Mouse (Mus musculus) small intestine, adult 2 months (tissue): ENCODE data around the gene Dnajc16. TPM values are rescaled to one million over a fixed set of nuclear protein-coding genes. Genes with fewer than 3 reads are reported as not detected.
A peak's percentile ranks its signal among the peaks of the same experiment; 100 is the strongest.

Experiments used
- H3K27ac ChIP-seq: fragments of 200-500 bp; 2 replicates; pipeline ENCODE4 v1.5.1; 2012; ENCODE audit warnings: low read depth, low read length, control low read depth, inconsistent platforms; ENCODE audit not compliant: insufficient read depth
- H3K27me3 ChIP-seq: fragments of 200-500 bp; 2 replicates; pipeline ENCODE4 v1.6.1; 2012; ENCODE audit warnings: mild to moderate bottlenecking, moderate library complexity, low read length, inconsistent platforms; ENCODE audit not compliant: control insufficient read depth, insufficient read depth
- H3K36me3 ChIP-seq: fragments of 200-500 bp; 2 replicates; pipeline ENCODE4 v1.6.1; 2012; ENCODE audit warnings: mild to moderate bottlenecking, low read length, control low read depth, inconsistent platforms; ENCODE audit not compliant: control insufficient read depth, insufficient read depth
- H3K4me1 ChIP-seq: fragments of 200-500 bp; 2 replicates; pipeline ENCODE4 v1.6.1; 2012; ENCODE audit warnings: low read length, inconsistent platforms, mixed read lengths; ENCODE audit not compliant: control insufficient read depth, insufficient read depth, insufficient read length
- H3K4me3 ChIP-seq: fragments of 200-500 bp; 2 replicates; pipeline ENCODE4 v1.5.1; 2012; ENCODE audit warnings: low read depth, mild to moderate bottlenecking, control low read depth, inconsistent platforms, low read length, moderate library complexity
- CTCF ChIP-seq: fragments of 200-500 bp; IDR thresholded peaks from 2 replicates; pipeline ENCODE4 v1.5.1; 2012; ENCODE audit warnings: low read depth, mild to moderate bottlenecking, control low read depth, inconsistent platforms, low read length, moderate library complexity, mixed read lengths; ENCODE audit not compliant: insufficient replicate concordance, insufficient read length; ENCODE audit errors: extremely low read depth
- POLR2A ChIP-seq: fragments of 200-500 bp; IDR thresholded peaks from 2 replicates; pipeline ENCODE4 v1.6.1; 2012; ENCODE audit warnings: low read depth, mild to moderate bottlenecking, control low read depth, inconsistent platforms, low read length, moderate library complexity
- WGBS: fragments of 180-500 bp; shearing (Covaris S2); methylation state at CpG from one replicate; pipeline ENCODE4 v1.1.7; 2018; 5-methylcytosine and 5-hydroxymethylcytosine counted together
- polyA plus RNA-seq: library from polyadenylated mRNA; depleted of rRNA; stranded (reverse); fragments of >200 nt; gene quantifications from 2 replicates; pipeline ENCODE4 v1.2.3, GENCODE M21; 2012

The Dnajc16 gene
- polyA plus RNA-seq, 1 experiment: 5.3 TPM

DNA sequence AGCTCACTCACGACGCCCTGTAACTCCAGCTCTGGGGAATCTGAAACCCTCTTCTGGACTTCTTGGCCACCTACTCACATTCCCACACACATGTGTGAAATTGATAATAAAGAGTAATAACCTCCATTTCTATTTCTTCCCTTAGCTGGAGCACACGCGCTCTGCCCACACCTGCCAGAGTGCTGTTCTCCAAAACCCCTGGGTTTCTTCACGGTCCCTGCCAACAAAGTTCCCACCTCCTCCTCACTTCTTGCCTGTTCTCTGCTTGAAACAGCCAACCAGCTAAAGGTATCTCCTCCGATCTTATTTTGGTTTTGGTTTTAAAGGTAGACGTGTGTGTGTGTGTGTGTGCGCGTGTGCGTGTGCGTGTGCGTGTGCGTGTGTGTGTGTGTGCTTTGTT lies 60.3 kb downstream of the Dnajc16 start:
- Histone ChIP-seq H3K27ac (peak overlapping the region; percentile 96), H3K4me1 (peaks cover 47% of the 10 kb centered on the region), H3K4me3 (no peak overlapping the region), H3K27me3 (no peaks in the 10 kb centered on the region), H3K36me3 (no peaks in the 10 kb centered on the region)
- 84% methylated on average over 13 of the region's 13 CpGs for WGBS
- TF ChIP-seq CTCF (no peak), POLR2A (no peak)

DNA sequence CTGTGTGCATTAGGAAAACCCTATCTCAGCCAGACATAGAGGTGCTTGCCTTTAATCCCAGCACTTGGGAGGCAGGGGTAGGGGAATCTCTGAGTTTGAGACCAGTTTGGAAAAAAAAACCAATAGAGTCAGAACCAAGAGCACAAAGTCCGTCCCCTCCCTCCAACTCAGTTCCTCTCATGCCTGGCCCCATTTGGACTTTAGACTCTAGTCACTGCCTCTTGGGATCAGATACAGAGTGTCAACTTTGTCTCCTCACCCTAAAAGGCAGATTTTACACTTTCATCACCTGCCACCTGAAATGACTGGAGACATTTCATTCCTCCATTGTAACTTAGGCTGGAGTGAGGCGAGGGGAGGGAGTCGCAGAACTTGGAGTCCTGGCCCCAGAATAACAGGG lies 61.5 kb downstream of the Dnajc16 start:
- Histone ChIP-seq H3K36me3 (no peaks in the 10 kb centered on the region), H3K4me3 (no peak overlapping the region), H3K27me3 (no peaks in the 10 kb centered on the region), H3K27ac (peak overlapping the region; percentile 96), H3K4me1 (peaks cover 49% of the 10 kb centered on the region)
- WGBS: 31% methylated on average over 3 of the region's 3 CpGs
- TF ChIP-seq POLR2A (no peak), CTCF (no peak)

DNA sequence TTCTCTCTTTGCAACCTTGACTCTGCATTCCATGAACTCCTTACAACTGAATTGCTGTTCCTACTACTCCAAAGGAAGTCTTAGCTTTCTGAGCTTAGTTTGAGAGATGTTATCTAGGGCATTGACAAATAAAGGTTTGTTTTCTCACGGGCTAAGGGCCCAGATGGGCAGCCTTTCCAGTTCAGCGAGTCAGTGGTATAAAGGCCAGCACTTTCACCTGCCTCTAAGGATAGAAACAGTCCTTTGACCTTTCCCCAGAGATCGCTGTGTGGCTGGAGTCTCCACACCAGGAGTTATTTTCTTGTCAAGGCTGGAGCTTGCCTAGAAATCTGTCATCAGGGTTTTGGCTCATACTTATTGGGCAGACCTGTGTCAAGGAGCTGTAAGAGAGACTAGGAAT lies 65.0 kb downstream of the Dnajc16 start:
- Histone ChIP-seq H3K27me3 (no peaks in the 10 kb centered on the region), H3K36me3 (no peaks in the 10 kb centered on the region), H3K27ac (peak overlapping the region; percentile 92), H3K4me1 (peaks cover 45% of the 10 kb centered on the region), H3K4me3 (no peak overlapping the region)
- TF ChIP-seq CTCF (no peak), POLR2A (no peak)
- 18% methylated on average over 3 of the region's 3 CpGs for WGBS

DNA sequence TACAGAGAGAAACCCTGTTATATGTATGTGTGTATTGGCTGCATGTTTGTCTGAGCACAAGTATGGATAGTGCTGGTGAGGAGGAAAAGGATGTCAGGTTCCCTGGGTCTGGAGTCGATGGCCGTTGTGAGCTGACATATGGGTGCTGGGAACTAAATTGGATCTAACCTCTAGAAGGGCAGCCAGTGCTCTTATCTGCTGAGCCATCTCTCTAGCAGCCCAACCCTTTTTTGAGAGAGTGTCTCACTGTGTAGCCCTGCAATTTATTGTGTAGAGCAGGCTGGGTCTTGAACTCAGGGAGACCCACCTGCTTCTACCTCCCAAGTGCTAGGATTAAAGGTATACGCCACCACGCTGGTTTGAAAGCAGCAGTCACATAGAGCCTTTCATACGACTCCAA lies 65.5 kb downstream of the Dnajc16 start:
- no peak overlapping the region for H3K4me3 ChIP-seq
- no peaks in the 10 kb centered on the region for H3K27me3 ChIP-seq
- H3K27ac ChIP-seq: peak overlapping the region; percentile 92
- TF ChIP-seq POLR2A: no peak
- TF ChIP-seq CTCF: no peak
- 21% methylated on average over 5 of the region's 5 CpGs for WGBS
- H3K36me3 ChIP-seq: peaks cover 1% of the 10 kb centered on the region; the same call in 1 of the 2 replicates
- H3K4me1 ChIP-seq: peaks cover 40% of the 10 kb centered on the region

DNA sequence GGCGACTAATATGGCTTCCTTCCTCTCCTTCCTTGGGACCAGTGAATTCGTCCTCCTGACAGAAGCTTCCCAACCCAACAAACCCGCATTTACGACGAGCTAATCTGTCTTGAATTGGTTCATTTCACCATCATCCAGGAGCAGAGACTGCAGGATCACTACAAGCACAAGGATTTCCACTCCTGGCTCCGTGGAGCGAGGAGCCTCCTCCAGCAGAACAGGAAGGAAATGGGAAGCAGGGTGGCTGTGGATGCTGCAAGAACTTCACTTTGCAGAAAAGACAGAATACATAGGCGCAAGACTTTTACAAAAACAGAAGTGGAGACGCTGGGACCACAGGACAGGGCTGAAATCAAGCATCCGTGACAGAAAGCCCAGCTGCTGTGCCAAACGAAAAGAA lies 66.1 kb downstream of the Dnajc16 start:
- no peaks in the 10 kb centered on the region for H3K27me3 ChIP-seq
- H3K4me3 ChIP-seq: no peak overlapping the region
- TF ChIP-seq POLR2A (no peak), CTCF (no peak)
- H3K4me1 ChIP-seq: peaks cover 35% of the 10 kb centered on the region
- H3K36me3 ChIP-seq: peaks cover 7% of the 10 kb centered on the region; the same call in 1 of the 2 replicates
- peak overlapping the region; percentile 92; the same call in 1 of the 2 replicates for H3K27ac ChIP-seq
- WGBS: 66% methylated on average over 11 of the region's 11 CpGs

DNA sequence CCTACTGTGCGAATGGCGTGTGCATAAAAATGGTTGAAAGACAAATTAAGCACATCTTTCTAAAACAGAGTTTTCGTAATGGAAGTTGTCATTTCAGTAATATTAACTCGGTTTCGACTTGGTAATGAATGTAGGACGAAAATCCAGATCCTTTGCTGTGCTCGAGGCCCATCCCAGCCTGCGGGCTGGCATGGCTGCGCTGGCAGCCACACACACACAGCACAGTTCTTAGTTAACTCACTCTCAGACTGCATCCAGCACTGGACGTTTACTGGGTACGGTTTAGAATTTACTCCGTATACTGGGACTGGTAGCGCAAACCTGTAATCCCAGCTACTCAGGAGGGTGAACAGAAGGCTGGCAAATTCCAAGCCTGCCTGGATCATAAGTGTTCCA lies 67.1 kb downstream of the Dnajc16 start:
- 6% methylated on average over 13 of the region's 13 CpGs for WGBS
- Histone ChIP-seq H3K4me1 (peaks cover 35% of the 10 kb centered on the region), H3K36me3 (peaks cover 7% of the 10 kb centered on the region; the same call in 1 of the 2 replicates), H3K4me3 (peak overlapping the region; percentile 88), H3K27ac (peak overlapping the region; percentile 34; the same call in 1 of the 2 replicates), H3K27me3 (no peaks in the 10 kb centered on the region)
- TF ChIP-seq POLR2A (no peak), CTCF (no peak; the same call in 1 of the 2 replicates)

DNA sequence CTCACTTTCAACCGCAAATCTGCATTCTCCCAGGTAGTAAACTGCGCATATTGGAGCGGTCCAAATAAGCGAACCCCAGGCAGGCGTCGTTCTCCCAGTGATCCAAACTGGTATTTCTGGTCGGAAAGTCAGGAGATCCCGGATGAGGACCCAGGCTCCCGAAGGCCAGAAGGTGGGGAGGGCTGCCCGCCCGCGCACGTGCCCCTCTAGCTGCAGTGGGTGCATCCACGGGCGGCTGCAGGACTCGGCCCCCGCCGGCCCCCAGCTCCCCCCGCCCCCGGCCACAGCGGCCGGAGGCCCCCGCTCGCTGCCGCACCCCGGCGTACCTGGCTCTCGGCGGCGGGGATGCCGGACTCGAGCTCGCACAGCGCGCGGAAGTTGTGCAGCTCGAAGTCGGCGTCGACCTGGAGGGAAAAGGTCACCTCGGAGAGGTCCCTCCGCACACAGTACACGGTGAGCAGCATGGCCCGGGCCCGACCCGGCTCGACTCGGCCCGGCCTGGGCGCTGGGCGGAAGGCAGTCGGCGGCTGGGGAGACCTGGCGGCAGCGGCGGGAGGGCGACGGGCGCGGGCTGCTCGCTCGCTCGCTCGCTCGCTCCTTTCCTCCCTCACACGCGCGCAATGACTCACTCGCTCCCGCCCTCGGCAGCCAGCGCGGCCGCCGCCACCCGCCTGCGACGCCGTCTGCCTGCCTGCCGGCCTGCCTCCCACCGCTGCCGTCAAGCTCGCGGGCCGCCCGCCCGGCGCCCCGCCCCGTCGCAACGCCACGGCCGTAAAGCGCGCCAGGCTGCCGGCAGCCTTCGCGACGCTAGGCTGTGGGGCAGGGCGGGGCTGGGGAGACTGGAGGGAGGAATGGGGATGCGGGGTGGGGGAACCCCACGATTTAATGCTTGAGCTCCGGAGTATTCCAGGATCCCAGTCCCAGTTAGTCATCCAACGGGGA lies 67.7 kb downstream of the Dnajc16 start, which contains the start of gene Ddi2:
Gene Ddi2, minus strand, starts transcription at position 689 of the 942 bp plus-strand sequence.
- TF ChIP-seq CTCF (no peak), POLR2A (peak; percentile 96)
- Histone ChIP-seq H3K27ac (peak within 1 kb of the TSS; percentile 96), H3K4me3 (peak within 1 kb of the TSS; percentile 88), H3K36me3 (peaks cover 9% of the 10 kb centered on the region; the same call in 1 of the 2 replicates), H3K27me3 (no peaks in the 10 kb centered on the region), H3K4me1 (peaks cover 29% of the 10 kb centered on the region)
- under 1% methylated on average over 105 of the region's 105 CpGs for WGBS
